Mouse (Mus musculus): ENCODE results near the gene Btg1.

The Btg1 gene

DNA sequence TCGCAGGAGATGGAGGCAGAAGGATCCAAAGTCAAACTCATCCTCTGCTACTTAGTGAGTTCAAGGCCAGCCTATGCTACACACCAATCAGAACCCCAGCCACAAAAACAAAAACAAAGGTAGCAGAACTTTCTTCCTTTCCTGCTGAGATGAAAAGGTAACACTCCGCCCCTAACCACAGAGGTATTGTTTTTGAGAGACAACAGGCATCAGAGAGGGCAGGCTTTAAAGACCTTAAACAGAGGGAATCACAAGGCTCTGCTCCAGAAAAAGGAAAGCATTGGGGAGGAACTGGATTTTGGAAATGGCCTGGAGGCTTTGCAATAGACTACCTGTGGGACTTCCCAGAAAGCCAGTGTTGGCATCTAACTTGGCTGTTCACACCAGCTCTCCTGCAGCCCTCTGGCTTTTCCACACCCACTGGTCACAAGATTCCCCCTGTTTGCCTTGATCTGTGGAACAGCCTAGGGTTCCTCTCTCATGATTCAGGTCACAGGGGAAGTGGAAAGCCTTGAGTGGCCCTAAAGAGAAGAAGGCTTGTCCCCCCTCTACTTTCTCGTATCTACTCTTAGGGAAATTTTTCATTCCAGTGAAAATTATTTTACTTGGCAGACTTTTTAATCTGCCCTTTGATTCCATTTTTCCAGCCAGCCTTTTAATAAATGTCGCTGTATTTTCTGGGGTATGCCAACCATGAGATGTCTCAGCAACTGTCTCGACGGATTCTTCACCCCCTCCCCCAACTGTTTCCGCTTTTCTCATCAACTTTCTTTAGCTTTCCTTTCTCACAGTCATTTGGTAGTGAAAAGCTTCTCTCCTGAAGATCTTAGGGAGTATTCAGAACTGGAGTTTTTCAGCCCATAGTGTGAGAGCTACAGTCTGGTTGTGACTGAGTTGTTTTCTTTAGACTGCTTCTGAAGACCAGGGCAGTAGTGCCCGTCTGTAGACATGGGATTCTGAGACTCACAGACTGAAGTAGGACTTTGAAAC is 7.2 kb upstream of the Btg1 start:
- no peak for DNase-seq (ENCODE audit: low read depth, low spot score)

DNA sequence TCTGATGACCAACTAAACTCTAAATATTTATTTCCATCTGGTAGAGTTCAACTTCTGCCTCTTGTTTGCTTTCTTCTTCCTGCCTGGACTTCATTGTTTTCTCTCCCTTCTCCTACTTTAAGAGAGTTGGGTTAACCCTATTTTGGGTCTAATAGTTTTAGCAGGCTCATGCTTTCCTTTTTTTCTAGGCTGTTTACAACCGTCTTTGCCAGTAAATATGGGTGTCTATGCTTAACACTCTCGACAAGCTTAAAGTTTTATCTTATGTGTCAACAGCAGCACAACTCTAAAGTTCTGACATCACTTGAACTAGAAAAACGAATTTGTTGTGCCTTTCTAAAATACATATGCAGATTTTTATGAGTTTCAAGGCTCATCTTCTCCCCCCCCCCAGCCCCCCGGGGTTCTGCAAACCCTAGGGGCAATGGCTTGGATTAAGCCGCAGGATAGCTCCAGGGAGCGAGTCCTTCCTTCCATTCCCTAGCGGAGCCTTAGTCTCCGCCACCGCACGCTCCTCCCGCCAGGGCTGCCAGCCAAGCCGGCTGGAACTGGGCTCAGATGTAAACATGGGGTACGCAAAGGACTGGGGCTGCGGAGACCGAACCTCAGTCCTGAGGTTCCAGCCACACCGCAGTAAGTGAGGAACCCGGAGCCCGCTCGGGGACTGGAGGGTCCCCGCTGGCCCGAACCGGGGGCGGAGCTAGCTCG is 651 bp upstream of the Btg1 start:
- DNase-seq (ENCODE audit: low read depth, low spot score), result no peak

DNA sequence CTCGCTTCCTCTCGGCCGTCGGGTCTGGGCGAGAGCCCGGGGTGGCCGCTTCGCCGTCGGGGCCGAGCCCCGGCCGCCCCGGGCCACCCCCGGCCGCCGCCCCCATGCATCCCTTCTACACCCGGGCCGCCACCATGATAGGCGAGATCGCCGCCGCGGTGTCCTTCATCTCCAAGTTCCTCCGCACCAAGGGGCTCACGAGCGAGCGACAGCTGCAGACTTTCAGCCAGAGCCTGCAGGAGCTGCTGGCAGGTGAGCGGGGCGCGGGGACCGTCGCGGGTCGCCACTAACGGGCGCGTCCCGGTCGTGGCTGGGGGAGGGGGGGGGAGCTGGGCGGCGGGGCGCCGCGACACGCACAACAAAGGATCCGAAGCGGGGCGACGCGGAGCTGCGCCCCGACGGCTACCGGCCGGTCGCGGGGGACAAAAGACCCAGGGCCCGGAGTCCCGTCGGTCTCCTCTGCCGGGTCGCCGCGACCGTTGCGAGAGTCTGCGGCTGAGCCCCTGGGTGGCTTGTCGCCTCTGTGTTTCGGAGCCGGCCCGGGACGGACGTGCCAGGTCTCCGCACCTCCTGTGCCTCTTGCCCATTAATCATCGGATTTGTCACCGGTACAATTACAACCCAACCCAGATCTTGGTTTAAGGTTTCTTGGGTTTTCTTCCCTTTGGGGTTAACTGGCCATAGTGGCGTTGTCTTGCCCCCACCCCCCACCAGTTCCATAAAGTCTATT is 580 bp downstream of the Btg1 start:
- DNase-seq (ENCODE audit: low read depth, low spot score), result no peak

DNA sequence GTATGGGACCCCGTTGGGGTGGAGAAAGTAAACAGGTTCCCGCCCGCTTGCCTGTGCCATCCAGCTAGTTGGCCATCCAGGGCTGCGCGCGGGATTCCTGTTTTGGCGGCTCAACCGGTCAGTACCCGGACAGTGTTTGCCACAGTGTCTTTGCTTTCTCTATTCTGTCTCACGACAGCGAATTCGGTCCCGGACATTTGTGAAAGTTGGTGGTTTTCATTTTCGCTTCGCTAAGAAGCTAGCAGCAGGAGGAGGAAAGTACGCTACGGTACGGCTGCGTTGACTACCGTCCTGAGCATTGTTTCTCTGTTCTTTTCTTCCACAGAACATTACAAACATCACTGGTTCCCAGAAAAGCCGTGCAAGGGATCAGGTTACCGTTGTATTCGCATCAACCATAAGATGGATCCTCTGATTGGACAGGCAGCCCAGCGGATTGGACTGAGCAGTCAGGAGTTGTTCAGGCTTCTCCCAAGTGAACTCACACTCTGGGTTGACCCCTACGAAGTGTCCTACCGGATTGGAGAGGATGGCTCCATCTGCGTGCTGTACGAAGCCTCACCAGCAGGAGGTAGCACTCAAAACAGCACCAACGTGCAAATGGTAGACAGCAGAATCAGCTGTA is 1.3 kb downstream of the Btg1 start:
- DNase-seq (ENCODE audit: low read depth, low spot score), result no peak

DNA sequence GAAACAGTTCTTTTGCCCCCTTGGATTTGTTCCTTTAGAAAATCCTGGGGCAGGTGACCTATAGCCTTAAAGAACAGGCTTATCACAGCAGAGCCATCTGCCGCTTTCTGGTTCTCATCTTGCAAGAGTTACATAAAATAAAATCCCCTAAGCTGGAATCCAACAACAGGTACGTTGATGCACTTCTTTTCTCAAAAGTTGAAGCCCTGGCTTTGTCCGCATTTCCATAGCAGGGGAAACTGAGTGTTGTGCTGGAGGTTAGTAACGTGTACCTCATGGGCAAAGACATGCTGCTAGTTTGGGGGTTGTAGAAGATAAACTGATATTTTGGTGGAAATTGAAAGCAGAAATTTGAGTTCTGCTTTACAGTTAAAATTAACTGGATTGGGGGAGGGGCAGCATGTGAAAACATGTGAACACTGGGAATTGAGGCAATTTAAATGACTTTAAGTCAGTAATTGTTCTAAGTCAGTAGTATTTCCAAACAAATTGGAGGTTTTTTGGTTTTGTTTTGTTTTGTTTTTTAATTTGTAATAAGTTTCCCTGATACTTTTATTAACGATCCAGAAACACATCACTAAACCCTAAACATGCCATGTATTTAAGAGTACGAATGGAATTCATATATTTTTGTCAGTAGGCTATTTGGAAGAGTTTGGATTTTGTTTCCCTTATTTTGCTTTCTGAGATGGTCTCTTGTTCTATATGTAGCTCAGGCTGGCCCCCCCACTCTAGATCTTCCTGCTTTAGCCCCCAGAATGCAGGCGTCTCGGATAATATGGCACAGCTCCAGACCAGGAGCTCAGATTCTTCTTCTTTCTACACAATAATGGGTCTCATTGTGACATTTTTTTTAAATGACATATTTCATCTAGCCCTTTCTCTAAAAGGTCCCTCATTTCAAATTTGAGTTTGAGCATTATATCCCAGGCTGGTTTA is 3.4 kb downstream of the Btg1 start:
- DNase-seq (ENCODE audit: low read depth, low spot score), result no peak

DNA sequence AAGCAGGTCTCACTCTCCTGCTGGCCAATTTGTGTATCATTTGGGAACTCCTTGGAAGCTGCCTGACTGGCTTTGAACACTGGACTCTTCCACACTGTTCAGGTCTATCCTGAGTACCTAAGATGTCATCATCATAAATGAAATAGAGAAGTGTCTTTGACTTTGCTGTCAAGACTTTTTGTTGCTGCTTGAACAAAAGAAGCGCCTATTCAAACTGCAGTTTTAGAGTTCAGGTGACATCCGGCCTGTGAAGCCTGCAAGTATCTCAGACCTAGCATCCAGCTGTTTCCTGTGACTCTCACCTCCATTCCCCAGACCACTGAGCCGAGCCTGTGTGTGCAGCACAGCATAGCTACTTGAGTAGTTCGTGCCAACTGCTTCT is 4.1 kb downstream of the Btg1 start:
- no peak for DNase-seq (ENCODE audit: low read depth, low spot score)

DNA sequence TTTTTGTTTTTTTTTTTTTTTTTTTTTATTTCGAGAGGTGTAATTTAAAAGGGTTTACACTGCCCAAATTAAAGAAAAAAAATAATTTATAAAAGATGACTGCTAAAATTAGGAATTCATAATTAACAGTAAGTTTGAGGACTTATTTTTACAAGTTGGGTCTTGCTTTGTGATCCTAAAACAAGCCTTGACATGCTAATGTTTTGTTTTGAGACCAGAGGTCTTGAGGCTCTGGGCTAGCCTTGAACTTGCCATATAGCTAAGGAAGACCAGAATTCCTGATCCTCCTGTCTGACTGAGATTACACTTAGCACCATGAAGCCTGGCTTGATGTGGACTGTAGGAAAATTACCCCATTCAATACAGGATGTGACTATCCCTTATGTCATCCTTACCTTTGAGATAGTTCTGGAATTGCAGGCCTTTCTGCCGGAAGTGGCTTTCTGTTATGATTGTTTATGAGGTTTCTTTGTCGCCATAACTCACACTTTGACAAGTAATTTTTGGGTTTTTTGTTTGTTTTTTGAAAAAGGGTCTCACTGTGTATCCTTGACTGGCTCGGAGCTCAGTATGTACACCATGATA is 4.6 kb downstream of the Btg1 start:
- no peak for DNase-seq (ENCODE audit: low read depth, low spot score)

DNA sequence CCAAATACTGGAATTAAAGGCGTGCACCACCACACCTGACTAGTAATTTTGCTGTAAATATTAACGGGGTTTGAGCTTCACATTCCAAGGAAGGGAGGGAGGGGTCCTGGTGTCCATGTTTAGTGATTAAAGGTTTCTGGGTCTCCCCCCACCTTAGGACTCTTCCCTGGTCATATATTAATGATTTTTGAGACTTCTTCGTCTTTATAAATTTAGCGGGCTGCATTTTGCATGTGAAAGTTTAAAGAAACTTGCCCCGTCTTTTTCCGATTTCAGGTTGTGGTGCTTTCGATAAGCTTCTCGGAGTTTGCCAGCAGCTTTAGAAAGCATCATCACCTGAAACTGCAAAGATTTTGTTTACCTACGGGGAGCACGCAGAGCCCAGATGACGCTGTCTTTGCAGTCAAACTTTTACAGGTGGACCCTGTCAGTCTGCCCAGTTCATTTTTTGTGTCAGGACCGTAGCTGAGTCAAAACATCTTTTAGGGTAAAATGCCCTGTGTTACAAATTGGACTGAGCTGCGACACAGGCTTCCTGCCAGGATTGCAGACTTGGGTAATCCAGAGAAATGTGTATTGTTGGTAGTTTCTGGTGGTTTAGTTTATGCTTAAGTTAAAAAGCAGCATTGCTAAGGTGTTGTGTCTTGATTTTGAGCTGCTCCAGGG is 5.3 kb downstream of the Btg1 start:
- DNase-seq (ENCODE audit: low read depth, low spot score), result no peak

DNA sequence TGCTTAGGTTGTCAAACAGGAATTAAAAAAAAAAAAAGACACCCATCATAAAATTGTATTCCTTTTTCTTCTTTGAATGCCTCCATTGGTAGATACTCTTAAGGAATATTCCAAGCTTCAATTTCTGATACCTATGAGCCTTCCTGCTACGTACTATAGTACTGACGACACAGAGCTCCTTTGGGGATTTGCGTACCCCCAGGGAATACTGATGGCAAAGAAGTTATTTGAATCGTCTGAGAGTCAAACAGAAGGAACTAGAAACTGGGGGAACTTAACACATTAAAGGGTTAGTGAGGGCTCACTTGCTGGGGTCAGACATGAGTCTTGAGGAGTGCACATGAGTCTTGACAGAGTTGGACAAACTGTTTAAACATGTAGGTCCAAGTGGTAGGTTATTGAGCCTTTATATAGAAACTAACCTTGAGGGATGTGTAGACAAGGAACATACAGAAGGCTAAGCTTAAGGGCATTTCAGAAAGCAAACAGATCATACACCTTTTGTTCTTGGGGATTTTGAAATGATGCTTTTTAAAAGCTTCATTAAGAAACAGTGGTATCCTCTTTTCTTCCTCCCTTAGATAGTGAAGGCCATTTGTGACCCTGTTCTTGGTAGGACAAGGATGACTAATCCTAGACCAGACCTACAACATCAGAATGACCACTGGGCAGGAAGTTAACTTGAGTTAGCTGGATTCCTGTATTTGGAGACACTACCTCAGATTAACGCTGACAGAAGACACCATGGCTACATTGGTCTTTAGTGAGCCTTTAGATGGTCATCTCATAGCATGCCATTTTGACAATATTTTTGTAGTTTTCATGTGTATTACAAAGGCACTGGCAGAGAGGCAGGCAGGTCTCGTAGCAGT is 6.2 kb downstream of the Btg1 start:
- DNase-seq (ENCODE audit: low read depth, low spot score), result no peak

DNA sequence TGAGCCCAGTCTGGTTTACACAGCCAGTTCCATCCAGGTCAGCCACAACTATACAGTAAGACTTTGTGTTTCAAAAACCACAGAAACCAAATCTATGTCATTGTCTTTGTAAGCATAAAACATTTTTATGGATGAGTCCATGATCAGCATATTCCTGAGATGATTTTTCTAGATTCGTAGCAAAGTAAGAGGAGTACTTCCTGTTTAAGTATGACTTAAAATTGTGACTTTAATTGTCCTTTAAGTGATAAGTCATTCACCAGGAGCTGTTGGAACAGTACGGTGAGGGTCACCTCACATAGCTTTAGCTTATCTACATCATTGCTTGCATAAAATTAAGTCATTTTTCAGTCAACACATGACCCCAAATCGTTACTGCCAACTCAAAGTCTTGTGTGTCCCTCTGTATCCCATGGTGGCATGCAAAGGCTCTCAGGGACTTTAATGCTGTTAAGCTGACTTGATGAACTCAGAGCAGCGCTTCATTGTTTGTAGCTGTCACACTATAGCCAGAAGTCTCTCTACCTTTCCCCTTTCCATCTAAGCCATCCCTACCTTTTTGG is 6.9 kb downstream of the Btg1 start:
- no peak for DNase-seq (ENCODE audit: low read depth, low spot score)

DNA sequence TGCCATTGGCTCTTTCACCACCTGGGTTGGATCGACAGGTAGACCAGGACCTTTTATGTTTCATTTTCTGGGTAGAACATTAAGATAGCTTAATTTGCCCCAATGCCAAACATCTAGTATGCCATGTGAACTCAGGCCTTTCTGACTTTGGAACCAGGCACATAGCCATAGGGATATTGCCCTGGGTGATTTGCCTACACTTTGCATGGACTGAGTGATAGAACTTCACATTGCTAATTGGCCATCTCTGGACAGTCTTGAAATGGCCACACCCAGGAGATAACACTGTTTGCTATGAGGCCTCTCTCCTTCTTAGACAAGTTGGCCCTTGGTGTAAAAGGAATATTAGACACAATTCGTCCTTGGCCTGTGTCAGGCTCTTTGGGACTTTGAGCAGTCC is 7.6 kb downstream of the Btg1 start:
- no peak for DNase-seq (ENCODE audit: low read depth, low spot score)

DNA sequence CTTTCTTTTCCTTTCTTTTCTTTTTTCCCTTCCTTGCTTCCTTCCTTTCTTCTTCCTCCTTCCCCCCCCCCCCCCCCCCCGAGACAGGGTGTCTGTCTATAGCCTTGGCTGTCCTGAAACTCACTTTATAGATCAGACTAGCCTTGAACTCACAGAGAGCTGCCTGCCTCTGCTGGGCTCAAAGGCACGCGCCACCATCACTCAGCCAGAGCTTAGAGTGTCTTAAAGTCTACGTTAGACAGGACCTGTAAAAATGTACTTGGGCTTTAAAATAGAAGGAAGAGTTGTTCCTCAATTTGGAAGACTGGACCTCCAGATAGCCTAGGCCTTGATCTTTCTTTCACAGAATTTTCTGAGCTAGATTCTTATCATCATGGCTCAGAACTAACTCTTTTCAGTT is 8.3 kb downstream of the Btg1 start:
- no peak for DNase-seq (ENCODE audit: low read depth, low spot score)

DNA sequence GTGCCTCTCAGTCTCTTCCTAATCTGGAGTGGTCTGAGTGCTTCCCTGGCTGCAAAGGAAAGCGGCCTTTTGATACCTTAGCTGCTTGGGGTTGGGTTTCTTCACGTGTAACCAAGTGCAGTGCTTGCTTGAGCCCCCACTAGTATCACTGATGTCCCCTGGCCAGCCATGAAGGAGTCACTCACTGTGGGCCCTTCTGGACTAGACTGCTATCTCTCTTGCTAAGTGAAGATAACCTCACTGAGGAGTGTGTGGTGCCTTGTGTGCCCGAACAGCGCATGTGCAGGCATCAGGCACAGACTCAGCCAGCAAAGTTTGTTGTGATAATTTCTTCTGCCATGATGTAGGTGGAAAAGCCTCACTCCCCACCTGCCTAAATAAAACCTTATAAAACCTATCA is 8.9 kb downstream of the Btg1 start:
- DNase-seq (ENCODE audit: low read depth, low spot score), result no peak

DNA sequence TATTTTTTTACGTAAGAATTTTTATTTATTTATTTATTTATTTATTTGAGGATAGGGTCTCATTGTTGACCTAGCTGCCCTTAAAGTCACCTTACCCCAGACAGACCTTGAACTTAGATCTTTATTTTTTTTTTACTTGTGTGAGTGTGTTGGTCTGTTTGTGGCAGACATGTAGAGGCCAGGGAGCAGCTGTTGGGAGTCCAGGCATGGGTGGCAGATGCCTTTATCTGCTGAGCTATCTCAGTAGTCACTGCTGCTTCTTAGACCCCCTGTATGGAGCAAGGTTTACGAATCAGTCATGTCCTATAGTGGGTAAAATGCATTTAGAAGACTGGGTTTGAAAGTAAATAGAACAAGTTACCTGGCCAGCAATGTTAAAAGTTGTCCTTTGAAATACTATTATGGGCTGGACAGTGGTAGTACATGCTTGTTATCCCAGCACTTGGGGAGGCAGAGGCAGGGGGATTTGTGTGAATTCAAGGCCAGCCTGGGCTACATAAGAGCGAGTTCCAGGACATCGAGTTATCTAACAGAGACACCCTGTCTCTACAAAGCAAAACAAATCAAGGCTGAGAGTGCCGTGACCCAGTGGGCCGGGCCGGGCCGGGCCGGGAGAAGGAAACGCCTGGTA is 9.4 kb downstream of the Btg1 start:
- DNase-seq (ENCODE audit: low read depth, low spot score), result no peak

DNA sequence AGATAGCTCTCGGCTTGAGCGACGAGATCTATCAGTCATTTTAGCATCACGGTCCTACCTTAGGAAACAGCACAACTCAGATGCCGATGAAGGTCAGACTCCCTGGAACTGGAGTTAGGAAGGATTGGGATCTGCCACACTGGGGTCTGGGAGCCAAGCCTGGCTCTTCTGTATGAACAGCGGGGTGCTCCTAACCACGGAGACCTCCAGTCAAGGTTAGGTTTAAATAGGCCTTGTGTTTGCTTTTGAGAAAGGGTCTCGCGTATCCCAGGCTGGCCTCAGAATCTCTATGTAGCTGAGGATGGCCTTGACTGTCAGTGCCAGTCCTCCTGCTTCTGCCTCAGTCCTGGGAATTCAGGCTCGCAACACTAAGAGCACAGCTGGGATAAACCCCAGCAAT is 10.5 kb downstream of the Btg1 start:
- DNase-seq (ENCODE audit: low read depth, low spot score), result no peak

DNA sequence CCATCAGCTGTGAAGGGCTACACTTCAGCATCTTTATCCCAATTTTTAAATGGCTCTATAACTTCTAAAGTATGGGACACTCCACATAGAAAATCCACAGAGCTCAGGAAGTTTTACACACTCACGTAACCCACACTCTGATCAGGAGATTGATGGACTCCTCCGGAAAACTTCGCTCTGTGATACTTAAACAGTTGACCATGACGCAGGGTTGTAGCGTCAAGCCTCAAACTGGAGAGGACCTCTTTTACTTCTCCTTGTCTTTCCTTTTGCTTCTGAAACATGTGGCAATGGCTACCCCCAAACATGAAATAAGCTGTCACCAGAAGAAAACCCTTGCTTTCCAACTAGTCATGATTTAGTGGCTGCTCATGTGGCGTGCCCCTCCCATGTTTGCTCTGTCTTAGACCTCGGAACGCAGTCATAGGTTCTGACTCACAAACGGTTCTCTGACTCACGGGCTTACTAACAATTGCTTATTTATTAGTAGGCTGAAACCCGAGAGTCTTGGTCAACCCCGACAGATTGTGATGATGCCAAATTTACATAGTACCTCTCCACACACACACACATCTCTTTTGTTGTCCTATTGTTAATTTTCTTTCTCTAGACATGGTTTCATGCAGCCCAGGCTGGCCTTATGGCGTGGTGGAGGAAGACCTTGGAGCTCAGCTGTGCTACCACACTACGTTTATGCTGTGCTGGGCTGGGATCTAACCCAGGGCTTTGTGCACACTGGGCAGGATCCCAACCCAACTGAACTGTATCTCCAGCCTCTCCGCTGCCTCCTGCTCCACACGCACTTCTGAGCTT is 11.5 kb downstream of the Btg1 start:
- no peak for DNase-seq (ENCODE audit: low read depth, low spot score)

DNA sequence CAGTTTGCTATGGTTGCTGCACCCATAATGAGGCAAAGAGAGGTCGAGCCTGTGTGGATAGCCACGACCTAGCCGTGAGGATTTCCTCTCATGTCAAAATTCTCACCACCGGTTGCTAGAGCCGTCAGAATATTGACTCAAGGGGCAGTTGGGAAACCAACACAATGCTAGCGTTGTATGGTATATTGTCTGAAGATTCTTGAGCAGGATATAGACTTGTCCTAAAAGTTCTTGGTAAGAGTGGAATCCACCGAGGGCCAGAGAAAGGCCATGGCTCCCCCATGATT is 12.1 kb downstream of the Btg1 start:
- no peak for DNase-seq (ENCODE audit: low read depth, low spot score)

Data from brain, embryonic 18.5 days (tissue).